Mouse (Mus musculus): Measurements from ENCODE around the gene Arhgef3. TPM values are rescaled to one million over a fixed set of nuclear protein-coding genes. Genes with fewer than 3 reads are reported as not detected.

Arhgef3 gene
- polyA plus RNA-seq, 1 experiment from 2014 or later: 6.6 TPM

GRCm38 (mm10) chr14:27272072-27272834 lies 157.6 kb downstream of the Arhgef3 start:
- ATAC-seq (ENCODE audit: low FRiP score): no peak
- H3K9ac ChIP-seq: no peak overlapping the region
- H3K4me1 ChIP-seq: peaks cover 17% of the 10 kb centered on the region
- 35% methylated on average over 11 of the region's 11 CpGs for WGBS
- no peak overlapping the region for H3K4me3 ChIP-seq
- H3K36me3 ChIP-seq: no peaks in the 10 kb centered on the region
- no peak overlapping the region for H3K4me2 ChIP-seq (replicated peaks)
- H3K27me3 ChIP-seq: no peaks in the 10 kb centered on the region
- no peaks in the 10 kb centered on the region for H3K9me3 ChIP-seq (replicated peaks)
- peak overlapping the region; percentile 64; the same call in 1 of the 2 replicates for H3K27ac ChIP-seq

- Histone ChIP-seq H3K9me3 (replicated peaks) (no peaks in the 10 kb centered on the region), H3K27me3 (no peaks in the 10 kb centered on the region), H3K9ac (no peak overlapping the region), H3K36me3 (no peaks in the 10 kb centered on the region), H3K4me1 (peaks cover 17% of the 10 kb centered on the region), H3K4me3 (no peak overlapping the region), H3K4me2 (replicated peaks) (no peak overlapping the region), H3K27ac (peak overlapping the region; percentile 45; the same call in 1 of the 2 replicates)
- ATAC-seq (ENCODE audit: low FRiP score): no peak
- 70% methylated on average over 2 of the region's 2 CpGs for WGBS
Observed at GRCm38 (mm10) chr14:27272835-27273138, 158.1 kb downstream of the Arhgef3 start.

GRCm38 (mm10) chr14:27273169-27273568 lies 158.5 kb downstream of the Arhgef3 start:
- Histone ChIP-seq H3K27me3 (no peaks in the 10 kb centered on the region), H3K9ac (no peak overlapping the region), H3K9me3 (replicated peaks) (no peaks in the 10 kb centered on the region), H3K4me2 (replicated peaks) (no peak overlapping the region), H3K4me3 (no peak overlapping the region), H3K36me3 (no peaks in the 10 kb centered on the region), H3K27ac (no peak overlapping the region), H3K4me1 (peaks cover 17% of the 10 kb centered on the region)
- ATAC-seq (ENCODE audit: low FRiP score): no peak

- Histone ChIP-seq H3K4me2 (replicated peaks) (no peak overlapping the region), H3K4me1 (peaks cover 7% of the 10 kb centered on the region), H3K9me3 (replicated peaks) (no peaks in the 10 kb centered on the region), H3K9ac (no peak overlapping the region), H3K4me3 (no peak overlapping the region), H3K27me3 (no peaks in the 10 kb centered on the region), H3K27ac (no peak overlapping the region), H3K36me3 (no peaks in the 10 kb centered on the region)
- 85% methylated on average over 3 of the region's 3 CpGs for WGBS
- no peak for ATAC-seq (ENCODE audit: low FRiP score)
Observed at GRCm38 (mm10) chr14:27277259-27277658, 162.6 kb downstream of the Arhgef3 start.

GRCm38 (mm10) chr14:27280201-27280890 lies 165.6 kb downstream of the Arhgef3 start:
- no peak overlapping the region for H3K4me2 ChIP-seq (replicated peaks)
- no peaks in the 10 kb centered on the region for H3K36me3 ChIP-seq
- H3K27ac ChIP-seq: no peak overlapping the region
- no peak for ATAC-seq (ENCODE audit: low FRiP score)
- H3K4me1 ChIP-seq: peaks cover 4% of the 10 kb centered on the region; the same call in 1 of the 2 replicates
- H3K9me3 ChIP-seq (replicated peaks): no peaks in the 10 kb centered on the region
- H3K4me3 ChIP-seq: no peak overlapping the region
- H3K9ac ChIP-seq: no peak overlapping the region
- 88% methylated on average over 8 of the region's 8 CpGs for WGBS
- H3K27me3 ChIP-seq: no peaks in the 10 kb centered on the region

GRCm38 (mm10) chr14:27283956-27284355 lies 169.3 kb downstream of the Arhgef3 start:
- no peak overlapping the region for H3K4me3 ChIP-seq
- H3K9me3 ChIP-seq (replicated peaks): no peaks in the 10 kb centered on the region
- peaks cover 4% of the 10 kb centered on the region; the same call in 1 of the 2 replicates for H3K4me1 ChIP-seq
- no peaks in the 10 kb centered on the region for H3K27me3 ChIP-seq
- no peak overlapping the region for H3K4me2 ChIP-seq (replicated peaks)
- no peak overlapping the region for H3K27ac ChIP-seq
- ATAC-seq (ENCODE audit: low FRiP score): no peak
- H3K36me3 ChIP-seq: no peaks in the 10 kb centered on the region
- H3K9ac ChIP-seq: no peak overlapping the region

- Histone ChIP-seq H3K36me3 (no peaks in the 10 kb centered on the region), H3K4me1 (peaks cover 4% of the 10 kb centered on the region; the same call in 1 of the 2 replicates), H3K27ac (no peak overlapping the region), H3K4me2 (replicated peaks) (no peak overlapping the region), H3K9me3 (replicated peaks) (no peaks in the 10 kb centered on the region), H3K27me3 (no peaks in the 10 kb centered on the region), H3K4me3 (no peak overlapping the region), H3K9ac (no peak overlapping the region)
- WGBS: 74% methylated on average over 4 of the region's 4 CpGs
- no peak for ATAC-seq (ENCODE audit: low FRiP score)
Observed at GRCm38 (mm10) chr14:27286202-27286601, 171.5 kb downstream of the Arhgef3 start.

GRCm38 (mm10) chr14:27289053-27289452 lies 174.4 kb downstream of the Arhgef3 start:
- Histone ChIP-seq H3K27me3 (no peaks in the 10 kb centered on the region), H3K9me3 (replicated peaks) (no peaks in the 10 kb centered on the region), H3K36me3 (no peaks in the 10 kb centered on the region), H3K4me1 (no peaks in the 10 kb centered on the region), H3K4me2 (replicated peaks) (no peak overlapping the region), H3K9ac (no peak overlapping the region), H3K27ac (no peak overlapping the region), H3K4me3 (no peak overlapping the region)
- 74% methylated on average over 5 of the region's 5 CpGs for WGBS
- no peak for ATAC-seq (ENCODE audit: low FRiP score)

GRCm38 (mm10) chr14:27292101-27292500 lies 177.4 kb downstream of the Arhgef3 start:
- Histone ChIP-seq H3K36me3 (no peaks in the 10 kb centered on the region), H3K4me1 (no peaks in the 10 kb centered on the region), H3K9me3 (replicated peaks) (no peaks in the 10 kb centered on the region), H3K9ac (no peak overlapping the region), H3K4me2 (replicated peaks) (no peak overlapping the region), H3K4me3 (no peak overlapping the region), H3K27ac (no peak overlapping the region), H3K27me3 (no peaks in the 10 kb centered on the region)
- no peak for ATAC-seq (ENCODE audit: low FRiP score)
- WGBS: 87% methylated on average over 6 of the region's 6 CpGs

GRCm38 (mm10) chr14:27295821-27296220 lies 181.1 kb downstream of the Arhgef3 start:
- H3K4me2 ChIP-seq (replicated peaks): no peak overlapping the region
- 90% methylated on average over 7 of the region's 7 CpGs for WGBS
- no peak overlapping the region for H3K27ac ChIP-seq
- H3K9me3 ChIP-seq (replicated peaks): no peaks in the 10 kb centered on the region
- no peak overlapping the region for H3K9ac ChIP-seq
- no peaks in the 10 kb centered on the region for H3K27me3 ChIP-seq
- H3K4me3 ChIP-seq: no peak overlapping the region
- H3K36me3 ChIP-seq: no peaks in the 10 kb centered on the region
- ATAC-seq (ENCODE audit: low FRiP score): no peak
- H3K4me1 ChIP-seq: no peaks in the 10 kb centered on the region

- no peak for ATAC-seq (ENCODE audit: low FRiP score)
- 89% methylated on average over 5 of the region's 5 CpGs for WGBS
Observed at GRCm38 (mm10) chr14:27296987-27297386, 182.3 kb downstream of the Arhgef3 start.

GRCm38 (mm10) chr14:27298875-27299274 lies 184.2 kb downstream of the Arhgef3 start:
- H3K4me2 ChIP-seq (replicated peaks): no peak overlapping the region
- ATAC-seq (ENCODE audit: low FRiP score): no peak
- no peak overlapping the region for H3K9ac ChIP-seq
- H3K27ac ChIP-seq: no peak overlapping the region
- 70% methylated on average over 2 of the region's 2 CpGs for WGBS
- H3K4me1 ChIP-seq: no peaks in the 10 kb centered on the region
- no peaks in the 10 kb centered on the region for H3K9me3 ChIP-seq (replicated peaks)
- H3K4me3 ChIP-seq: no peak overlapping the region
- no peaks in the 10 kb centered on the region for H3K27me3 ChIP-seq
- no peaks in the 10 kb centered on the region for H3K36me3 ChIP-seq

More at GRCm38 (mm10) chr14:27296987-27297386, 182.3 kb downstream of the Arhgef3 start:
- no peaks in the 10 kb centered on the region for H3K36me3 ChIP-seq
- H3K27ac ChIP-seq: no peak overlapping the region
- no peaks in the 10 kb centered on the region for H3K27me3 ChIP-seq
- no peaks in the 10 kb centered on the region for H3K9me3 ChIP-seq (replicated peaks)
- H3K9ac ChIP-seq: no peak overlapping the region
- H3K4me1 ChIP-seq: no peaks in the 10 kb centered on the region
- no peak overlapping the region for H3K4me2 ChIP-seq (replicated peaks)
- H3K4me3 ChIP-seq: no peak overlapping the region

- Histone ChIP-seq H3K9ac (no peak overlapping the region), H3K4me1 (no peaks in the 10 kb centered on the region), H3K4me3 (no peak overlapping the region), H3K9me3 (replicated peaks) (no peaks in the 10 kb centered on the region), H3K36me3 (no peaks in the 10 kb centered on the region), H3K27me3 (no peaks in the 10 kb centered on the region), H3K27ac (no peak overlapping the region), H3K4me2 (replicated peaks) (no peak overlapping the region)
- no peak for ATAC-seq (ENCODE audit: low FRiP score)
- 85% methylated on average over 4 of the region's 4 CpGs for WGBS
Observed at GRCm38 (mm10) chr14:27299705-27300104, 185.0 kb downstream of the Arhgef3 start.

Data from hindbrain, embryonic 12.5 days (tissue).